Mouse (Mus musculus) liver, postnatal 0 days (tissue): ENCODE measurements around the gene Ezr. TPM values are rescaled to one million over a fixed set of nuclear protein-coding genes. Genes with fewer than 3 reads are reported as not detected.

Source experiments
- ATAC-seq: fragments of 200-750 bp; cut with Nextera tagmentation; 2 replicates; pipeline ENCODE4 v1.8.0; 2017; ENCODE audit warnings: mild to moderate bottlenecking, moderate library complexity
- DNase-seq: peaks from one replicate; pipeline ENCODE4 v3.0.0-alpha.2; 2016
- H3K27ac ChIP-seq: fragments of 300-500 bp; sonication (generic); 2 replicates; pipeline ENCODE4 v1.5.1; 2014; ENCODE audit warnings: antibody characterized with exemption, moderate library complexity, mild to moderate bottlenecking, low read depth
- H3K27me3 ChIP-seq: fragments of 300-500 bp; sonication (generic); 2 replicates; pipeline ENCODE4 v1.6.1; 2014; ENCODE audit warnings: low read length, control low read depth, mixed read lengths; ENCODE audit not compliant: insufficient read depth
- H3K36me3 ChIP-seq: fragments of 300-500 bp; sonication (generic); replicated peaks from 2 replicates; pipeline ENCODE4 v1.6.1; 2014; ENCODE audit warnings: mild to moderate bottlenecking, control low read depth, low read length, moderate library complexity, mixed read lengths; ENCODE audit not compliant: insufficient read depth
- H3K4me1 ChIP-seq: fragments of 300-500 bp; sonication (generic); 2 replicates; pipeline ENCODE4 v1.6.1; 2014; ENCODE audit warnings: antibody characterized with exemption, mild to moderate bottlenecking, control low read depth; ENCODE audit not compliant: insufficient read depth
- H3K4me2 ChIP-seq: fragments of 300-500 bp; sonication (generic); 2 replicates; pipeline ENCODE4 v1.6.1; 2014; ENCODE audit warnings: low read depth, mild to moderate bottlenecking, low read length, moderate library complexity, mixed read lengths
- H3K4me3 ChIP-seq: fragments of 300-500 bp; sonication (generic); 2 replicates; pipeline ENCODE4 v1.5.1; 2014; ENCODE audit warnings: low read depth, low read length
- H3K9ac ChIP-seq: fragments of 300-500 bp; sonication (generic); replicated peaks from 2 replicates; pipeline ENCODE4 v1.6.1; 2014; ENCODE audit warnings: mild to moderate bottlenecking, moderate library complexity
- H3K9me3 ChIP-seq: fragments of 300-500 bp; sonication (generic); 2 replicates; pipeline ENCODE4 v1.6.1; 2016; ENCODE audit warnings: mild to moderate bottlenecking, control low read depth, low read length, mixed read lengths
- CTCF ChIP-seq: sonication (generic); IDR thresholded peaks from 2 replicates; pipeline ENCODE4 v1.5.1; 2016; ENCODE audit warnings: antibody characterized with exemption, low read depth
- EP300 ChIP-seq: IDR thresholded peaks from 2 replicates; pipeline ENCODE4 v1.6.1; 2016; ENCODE audit warnings: antibody characterized with exemption, low read depth, mild to moderate bottlenecking
- WGBS: fragments of 180-500 bp; shearing (Covaris S2); extraction: QIAGEN DNeasy Blood & Tissue Kit; methylation state at CpG from one replicate; pipeline ENCODE4 v1.1.7; 2014; ENCODE audit not compliant: insufficient replicate concordance; 5-methylcytosine and 5-hydroxymethylcytosine counted together
- polyA plus RNA-seq: library from polyadenylated mRNA; unstranded; fragments of >200 nt; fragmentation: Nextera tagmentation; extraction: Ambion mirVana; gene quantifications from 2 replicates; pipeline ENCODE4 v1.2.1, GENCODE M21; 2015

Gene Ezr
- polyA plus RNA-seq, 1 experiment from 2014 or later, result 34.8 TPM

DNA sequence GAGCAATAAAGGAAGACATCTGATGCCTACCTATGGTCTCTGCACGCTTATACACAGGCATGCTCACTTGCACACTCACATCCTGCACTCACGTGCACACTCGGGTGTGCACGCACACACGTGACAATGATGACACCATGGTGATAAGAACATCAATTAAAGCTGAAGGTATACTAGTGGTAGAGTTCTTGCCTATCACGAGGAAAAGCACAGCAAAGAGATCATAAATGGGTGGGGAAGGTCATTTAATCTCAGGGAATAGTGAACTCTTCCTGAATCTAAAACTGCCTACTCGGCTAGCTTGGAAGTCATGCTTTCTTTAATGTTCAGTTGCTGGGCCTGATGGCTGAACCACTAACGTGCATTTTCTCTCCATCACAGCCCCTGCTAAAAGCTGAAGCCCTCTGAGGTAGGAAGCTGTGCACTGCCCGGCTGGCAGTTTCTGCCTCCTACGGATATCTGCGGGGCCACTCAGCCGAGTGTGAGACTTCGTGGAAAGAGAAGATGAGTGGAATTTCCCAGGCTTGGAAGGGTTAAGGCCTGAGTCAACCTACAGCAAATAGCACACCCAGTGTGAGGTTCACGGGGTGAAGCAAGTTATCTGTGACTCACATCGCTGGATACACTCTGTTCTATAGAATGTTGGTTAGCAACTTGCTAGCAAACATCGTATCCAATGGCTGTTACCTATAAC, 25.4 kb upstream of the Ezr start:
- Histone ChIP-seq H3K9ac (no peak overlapping the region), H3K4me3 (no peak overlapping the region), H3K27ac (no peak overlapping the region), H3K4me1 (peaks cover 9% of the 10 kb centered on the region; the same call in 1 of the 2 replicates), H3K4me2 (no peak overlapping the region), H3K27me3 (no peaks in the 10 kb centered on the region), H3K9me3 (no peaks in the 10 kb centered on the region), H3K36me3 (no peaks in the 10 kb centered on the region)
- 77% methylated on average over 16 of the region's 16 CpGs for WGBS
- TF ChIP-seq CTCF (no peak), EP300 (no peak)
- ATAC-seq (no peak; the same call in 1 of the 2 replicates), DNase-seq (no peak)

DNA sequence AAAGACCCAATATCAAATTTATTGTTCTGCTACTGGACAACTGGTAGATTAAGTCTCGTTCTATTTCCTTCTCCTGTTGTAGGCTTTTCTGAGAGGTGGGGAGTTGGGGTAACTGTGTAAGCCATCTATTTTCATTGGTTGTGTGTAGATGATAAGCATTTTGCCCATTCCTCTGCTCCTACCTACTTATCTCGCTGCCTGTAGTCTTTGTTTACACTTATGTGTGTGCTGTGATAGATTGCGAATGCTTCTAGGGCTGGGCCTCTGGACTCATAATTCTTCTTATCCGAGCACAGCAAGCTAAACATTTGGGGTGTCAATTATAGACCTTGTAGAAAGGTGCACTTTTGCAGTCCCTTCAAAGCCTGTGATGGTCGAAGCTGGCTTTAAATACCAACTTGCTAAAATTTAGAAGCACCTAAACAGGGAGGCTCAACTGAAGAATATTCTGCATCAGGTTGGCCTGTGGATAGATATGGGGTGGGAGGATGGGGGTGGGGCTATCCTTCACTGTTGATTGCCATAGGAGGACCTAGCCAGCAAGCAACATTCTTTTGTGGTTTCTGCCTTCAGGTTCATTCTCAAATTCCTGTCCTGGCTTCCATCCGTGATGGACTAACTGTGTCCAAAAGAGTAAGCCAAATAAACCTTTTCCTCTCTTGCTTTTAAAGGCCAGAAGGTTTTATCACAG, 22.4 kb upstream of the Ezr start:
- TF ChIP-seq CTCF, result no peak
- TF ChIP-seq EP300, result peak; percentile 93
- H3K27ac ChIP-seq, result peak overlapping the region; percentile 58
- WGBS, result 38% methylated on average over 6 of the region's 6 CpGs
- 0 out of 2 replicates have a peak overlapping the region, but pooled peaks have one; percentile 2 for H3K4me3 ChIP-seq
- peak; percentile 92 for ATAC-seq
- H3K4me2 ChIP-seq, result peak overlapping the region; percentile 24
- no peaks in the 10 kb centered on the region for H3K36me3 ChIP-seq
- H3K4me1 ChIP-seq, result peaks cover 9% of the 10 kb centered on the region; the same call in 1 of the 2 replicates
- H3K27me3 ChIP-seq, result no peaks in the 10 kb centered on the region
- DNase-seq, result no peak
- no peak overlapping the region for H3K9ac ChIP-seq
- H3K9me3 ChIP-seq, result peaks cover 6% of the 10 kb centered on the region; the same call in 1 of the 2 replicates

DNA sequence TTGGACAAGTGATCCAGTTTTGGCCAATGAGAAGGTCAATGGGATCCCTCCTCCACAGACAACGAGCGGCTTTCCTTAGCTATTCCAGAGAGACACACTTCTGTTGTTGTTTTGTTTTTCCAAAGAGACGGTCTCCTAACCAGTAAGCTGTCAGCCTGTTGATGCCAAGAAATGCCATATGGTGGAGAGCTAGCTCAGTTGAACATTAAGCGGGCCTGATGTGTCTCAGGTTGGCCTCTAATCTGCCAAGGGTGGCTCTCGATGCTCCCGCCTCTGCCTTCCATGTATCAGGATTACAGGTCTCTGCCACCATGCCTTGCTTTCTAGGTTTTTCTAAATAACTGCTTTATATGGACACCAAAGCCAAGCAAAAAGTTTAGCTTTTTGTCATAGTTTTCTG, 21.5 kb upstream of the Ezr start:
- 81% methylated on average over 6 of the region's 6 CpGs for WGBS
- peaks cover 6% of the 10 kb centered on the region; the same call in 1 of the 2 replicates for H3K9me3 ChIP-seq
- H3K4me2 ChIP-seq, result no peak overlapping the region
- ATAC-seq (no peak), DNase-seq (no peak)
- no peaks in the 10 kb centered on the region for H3K27me3 ChIP-seq
- no peak for TF ChIP-seq CTCF
- no peak for TF ChIP-seq EP300
- no peaks in the 10 kb centered on the region for H3K36me3 ChIP-seq
- H3K9ac ChIP-seq, result no peak overlapping the region
- no peak overlapping the region for H3K4me3 ChIP-seq
- H3K4me1 ChIP-seq, result peaks cover 9% of the 10 kb centered on the region; the same call in 1 of the 2 replicates
- no peak overlapping the region for H3K27ac ChIP-seq

DNA sequence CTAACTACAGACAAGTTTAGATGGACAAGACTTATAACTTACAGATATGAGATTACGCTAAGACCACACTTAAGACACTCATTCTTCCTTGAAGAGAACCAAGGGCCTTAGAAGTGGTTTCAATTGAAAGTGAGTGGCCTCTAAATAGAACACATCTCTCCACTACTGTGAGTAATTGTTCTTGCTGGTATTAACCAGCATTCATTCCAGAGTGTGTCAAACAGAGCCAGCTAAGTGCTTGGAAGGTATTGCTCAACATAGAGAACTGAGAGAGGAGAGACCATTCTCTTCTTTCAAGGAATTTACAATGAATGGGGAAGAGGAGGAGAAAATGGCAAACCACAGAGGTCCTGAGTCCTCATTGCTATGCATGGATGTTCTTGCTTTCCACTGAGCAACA, 21.0 kb upstream of the Ezr start:
- no peaks in the 10 kb centered on the region for H3K27me3 ChIP-seq
- no peak for TF ChIP-seq EP300
- no peak for TF ChIP-seq CTCF
- 90% methylated on average over 1 of the region's 1 CpGs for WGBS
- no peak overlapping the region for H3K27ac ChIP-seq
- no peak overlapping the region for H3K4me3 ChIP-seq
- H3K4me1 ChIP-seq, result peaks cover 9% of the 10 kb centered on the region; the same call in 1 of the 2 replicates
- no peak overlapping the region for H3K4me2 ChIP-seq
- peaks cover 6% of the 10 kb centered on the region; the same call in 1 of the 2 replicates for H3K9me3 ChIP-seq
- ATAC-seq (no peak), DNase-seq (no peak)
- H3K36me3 ChIP-seq, result no peaks in the 10 kb centered on the region
- H3K9ac ChIP-seq, result no peak overlapping the region

DNA sequence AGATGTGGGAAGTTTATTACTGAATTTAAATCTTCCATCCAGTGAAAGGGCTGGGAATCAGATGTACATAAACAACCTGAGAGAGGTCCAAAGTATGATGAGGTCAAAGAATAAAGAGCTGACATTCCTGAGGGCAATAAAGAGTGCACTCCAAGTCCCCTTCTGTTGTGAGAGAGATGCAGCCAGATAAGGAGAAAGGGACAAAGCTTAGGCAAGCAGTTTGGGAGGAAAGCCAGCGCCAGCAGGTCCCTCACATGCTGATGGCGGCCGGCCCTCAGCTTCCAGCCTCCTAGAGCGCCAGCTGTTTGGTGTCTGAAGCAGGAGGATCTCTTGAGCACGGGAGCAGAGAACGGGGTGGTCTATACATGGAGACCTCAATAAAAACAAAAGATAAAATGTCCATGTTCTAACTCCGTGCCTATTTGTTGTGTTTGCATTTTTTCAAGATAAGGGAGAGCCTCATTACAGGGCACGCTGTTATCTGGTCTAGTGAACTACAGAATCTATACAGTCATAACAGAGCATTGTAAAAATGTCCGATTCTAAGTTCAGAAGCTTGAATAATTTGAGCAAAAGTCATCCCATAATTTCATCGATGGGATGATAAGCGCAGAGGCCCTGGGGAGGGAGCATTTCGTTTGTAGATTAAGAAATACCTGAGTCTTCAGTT, 15.9 kb upstream of the Ezr start:
- no peak for DNase-seq
- no peak overlapping the region for H3K4me3 ChIP-seq
- H3K4me1 ChIP-seq, result no peaks in the 10 kb centered on the region
- no peaks in the 10 kb centered on the region for H3K36me3 ChIP-seq
- TF ChIP-seq CTCF, result no peak
- TF ChIP-seq EP300, result no peak
- H3K4me2 ChIP-seq, result no peak overlapping the region
- H3K9ac ChIP-seq, result no peak overlapping the region
- H3K27ac ChIP-seq, result no peak overlapping the region
- no peak for ATAC-seq
- H3K27me3 ChIP-seq, result no peaks in the 10 kb centered on the region
- 63% methylated on average over 12 of the region's 12 CpGs for WGBS
- H3K9me3 ChIP-seq, result peaks cover 6% of the 10 kb centered on the region; the same call in 1 of the 2 replicates

DNA sequence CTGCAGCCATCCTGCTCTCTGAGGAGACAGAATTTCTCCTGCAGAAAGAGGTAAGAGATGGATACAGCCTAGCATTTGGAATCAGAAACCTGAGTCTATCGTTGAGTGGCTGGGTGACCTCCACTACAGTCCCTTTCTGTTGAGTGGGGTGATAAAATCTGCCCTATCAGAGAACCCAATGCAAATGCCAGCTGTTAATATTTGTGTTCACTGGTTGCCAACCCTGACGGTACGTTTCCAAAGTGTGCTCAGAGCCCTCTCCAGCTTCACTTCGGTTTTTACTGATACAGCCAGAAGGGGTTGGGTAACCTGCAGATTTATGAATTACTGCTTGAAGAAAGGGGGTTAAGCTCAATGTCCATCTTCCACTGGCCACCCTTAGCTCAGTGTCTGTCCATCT, 14.9 kb upstream of the Ezr start:
- peaks cover 6% of the 10 kb centered on the region; the same call in 1 of the 2 replicates for H3K9me3 ChIP-seq
- H3K4me3 ChIP-seq, result no peak overlapping the region
- H3K27me3 ChIP-seq, result no peaks in the 10 kb centered on the region
- 57% methylated on average over 4 of the region's 4 CpGs for WGBS
- H3K9ac ChIP-seq, result no peak overlapping the region
- ATAC-seq (no peak), DNase-seq (no peak)
- H3K4me1 ChIP-seq, result no peaks in the 10 kb centered on the region
- no peaks in the 10 kb centered on the region for H3K36me3 ChIP-seq
- H3K27ac ChIP-seq, result no peak overlapping the region
- TF ChIP-seq EP300 (no peak), CTCF (no peak)
- H3K4me2 ChIP-seq, result no peak overlapping the region
